Mouse (Mus musculus) frontal cortex, postnatal 25 days (tissue): ENCODE measurements around the gene Slc13a5.

Experiments used
- DNase-seq, 2 experiments: peaks; one replicate each; pipeline ENCODE4 v3.0.0; 2022; ENCODE audit warnings: low spot score in 2 of 2

Slc13a5 gene

DNA sequence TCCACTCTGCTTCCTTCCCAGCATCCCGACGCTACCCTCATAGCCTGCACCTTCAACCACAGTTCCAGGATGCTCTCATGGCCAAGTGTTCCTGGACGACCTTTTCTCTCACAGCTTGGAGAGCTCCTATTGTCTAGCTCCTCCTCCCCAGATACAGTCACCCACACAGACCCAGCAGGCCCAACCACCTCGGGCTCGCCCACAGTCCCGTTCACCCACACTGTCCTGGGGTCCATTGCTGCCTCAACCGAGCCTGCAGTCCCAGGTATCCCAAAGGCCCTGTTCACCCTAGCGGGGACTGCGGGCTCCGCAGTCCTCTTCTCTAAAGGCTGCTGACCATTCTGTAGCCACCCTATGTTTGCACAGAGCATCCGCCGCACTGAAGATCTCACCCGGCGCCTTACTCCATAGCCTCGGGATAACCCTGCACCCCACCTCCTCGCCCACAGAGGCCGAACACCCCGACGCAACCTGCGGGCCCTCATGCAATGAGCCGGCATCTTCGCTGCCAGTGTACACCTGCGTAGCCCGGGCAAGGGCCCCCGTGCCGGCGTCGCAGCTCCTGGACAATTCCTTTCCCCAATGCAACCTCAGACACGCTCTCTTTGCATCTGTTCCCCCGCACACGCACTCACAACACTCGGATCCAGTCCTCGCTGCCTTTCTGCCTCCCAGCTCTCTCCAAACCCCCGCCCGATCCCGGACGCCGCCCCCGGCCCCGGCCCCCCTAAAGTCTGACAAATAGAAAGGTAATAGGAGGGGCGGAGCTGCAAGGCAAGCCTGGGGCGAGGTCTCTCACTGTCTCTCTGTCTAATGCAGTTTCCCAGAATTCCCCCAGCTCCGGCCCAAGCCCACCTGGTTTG is 60.5 kb downstream of the Slc13a5 start, which contains the start of gene Gm43951:
Gm43951 (minus strand) TSS at position 500 of the 863 bp plus-strand sequence.
- DNase-seq = no peak

GRCm38 (mm10) chr11:72205256-72205655 is 61.8 kb downstream of the Slc13a5 start:
- no peak for DNase-seq

DNA sequence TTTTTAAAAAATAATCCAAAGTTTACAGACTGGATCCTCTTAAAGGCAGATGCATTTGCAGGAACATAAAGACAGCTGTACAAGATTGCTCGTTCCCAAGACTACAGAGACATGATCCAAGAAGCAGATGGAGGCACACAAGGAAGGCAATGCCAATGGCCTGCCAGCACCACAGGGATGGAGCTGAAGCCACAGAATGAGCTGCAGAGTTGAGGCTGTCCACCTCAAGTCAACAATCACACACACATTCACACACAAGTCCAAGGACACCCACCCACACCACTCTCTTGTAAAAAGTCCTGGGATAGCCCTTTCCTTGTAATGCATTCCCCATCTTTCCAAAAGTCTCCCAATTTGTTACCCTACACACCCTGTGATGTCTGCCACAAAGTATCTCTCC is 63.6 kb downstream of the Slc13a5 start:
- DNase-seq = no peak

GRCm38 (mm10) chr11:72196506-72196905 is 70.5 kb downstream of the Slc13a5 start:
- DNase-seq = no peak

DNA sequence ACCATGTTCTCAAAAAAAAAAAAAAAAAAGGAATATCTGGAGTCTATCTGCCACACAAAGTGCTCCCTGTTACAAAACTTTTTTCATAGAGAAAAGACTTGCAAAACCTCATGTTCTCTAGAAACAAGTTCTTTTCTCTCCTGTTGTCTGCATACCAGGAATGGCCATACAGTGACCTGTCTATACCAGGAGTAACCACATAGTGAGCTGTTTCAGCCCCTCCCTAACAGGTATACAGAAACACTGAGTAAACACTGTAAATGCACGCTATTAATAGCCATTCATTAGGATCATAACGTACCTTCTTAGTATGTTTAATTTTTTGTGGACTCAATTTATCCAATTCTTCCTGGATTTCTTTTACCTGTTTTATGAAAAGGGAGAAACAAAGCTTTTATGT is 72.8 kb downstream of the Slc13a5 start:
- no peak for DNase-seq
